Mouse (Mus musculus) heart, adult 2 months (tissue): Measurements from ENCODE around the gene Tmem262.

ENCODE experiments used
- CTCF ChIP-seq: fragments of 200-600 bp; IDR thresholded peaks from 2 replicates; pipeline ENCODE4 v1.8.1; 2022; ENCODE audit warnings: antibody characterized with exemption, mild to moderate bottlenecking, moderate library complexity
- EP300 ChIP-seq: fragments of 200-500 bp; IDR thresholded peaks from 2 replicates; pipeline ENCODE4 v1.6.1; 2011; ENCODE audit warnings: low read depth, low read length, control low read depth; ENCODE audit not compliant: insufficient read depth
- POLR2A ChIP-seq: fragments of 200-500 bp; IDR thresholded peaks from 2 replicates; pipeline ENCODE4 v1.6.1; 2011; ENCODE audit warnings: mild to moderate bottlenecking, low read depth, low read length, control low read depth; ENCODE audit not compliant: insufficient read depth

DNA sequence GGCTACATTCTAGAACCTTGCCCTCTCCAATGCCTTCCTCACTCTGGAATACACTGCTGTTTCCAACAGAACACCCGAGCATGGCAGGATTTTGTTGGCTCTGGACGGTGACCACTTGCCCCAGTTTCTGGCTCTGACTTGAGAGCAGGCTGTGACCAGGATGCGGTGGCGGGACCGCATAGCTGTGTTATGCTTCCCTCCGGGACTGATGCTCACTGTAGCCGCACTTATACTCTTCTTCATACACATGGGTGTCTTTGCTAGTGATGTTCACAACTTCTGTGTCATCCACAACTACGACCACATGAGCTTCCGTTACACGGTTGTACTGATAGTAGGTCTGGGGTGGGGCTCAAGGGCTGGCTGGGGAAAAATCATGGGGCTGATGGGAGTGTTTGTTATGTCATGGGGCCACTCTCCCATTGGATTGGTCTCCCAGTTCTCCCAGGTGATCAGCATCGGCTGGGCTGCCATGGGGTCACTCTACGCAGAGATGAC is at the start of gene Tmem262:
- TF ChIP-seq POLR2A (no peak), CTCF (no peak), EP300 (no peak)
